Mouse (Mus musculus): ENCODE measurements around the gene Med19. TPM values are rescaled to one million over a fixed set of nuclear protein-coding genes. Genes with fewer than 3 reads are reported as not detected.
"Not testable (repeated sequence)": the region's sequence is repeated elsewhere in the genome, so short reads cannot be mapped to it uniquely, and the experiment has no call there.

Gene Med19
- total RNA-seq, 4 experiments from 2014 or later = 21.1 to 30.7 (median 26.0) TPM

GRCm38 (mm10) chr2:84669828-84670568, 8.2 kb upstream of the Med19 start:
- peak; percentile 31 for DNase-seq

- DNase-seq = peak; percentile 70
Observed at GRCm38 (mm10) chr2:84670569-84670933, 7.7 kb upstream of the Med19 start, which contains the start of gene Selenoh. Gene Selenoh (minus strand): TSS chr2:84670770.

GRCm38 (mm10) chr2:84671535-84671934, 6.7 kb upstream of the Med19 start:
- not testable (repeated sequence) for DNase-seq

GRCm38 (mm10) chr2:84677270-84677967, 783 bp upstream of the Med19 start:
- no peak for DNase-seq

- no peak for DNase-seq
Observed at GRCm38 (mm10) chr2:84679016-84679415, 814 bp downstream of the Med19 start, which contains the start of gene Tmx2. Gene Tmx2 (minus strand): TSS chr2:84679140.

- DNase-seq = no peak
Observed at GRCm38 (mm10) chr2:84682605-84683183, 4.5 kb downstream of the Med19 start.

- no peak for DNase-seq
Observed at GRCm38 (mm10) chr2:84688080-84688844, 10.1 kb downstream of the Med19 start.

- no peak for DNase-seq
Observed at GRCm38 (mm10) chr2:84690050-84690449, 11.8 kb downstream of the Med19 start.

- no peak for DNase-seq
Observed at GRCm38 (mm10) chr2:84695007-84695695, 16.9 kb downstream of the Med19 start.

GRCm38 (mm10) chr2:84703497-84703896, 25.3 kb downstream of the Med19 start:
- DNase-seq = no peak

GRCm38 (mm10) chr2:84704329-84704728, 26.1 kb downstream of the Med19 start:
- no peak for DNase-seq

GRCm38 (mm10) chr2:84705295-84705694, 27.1 kb downstream of the Med19 start:
- DNase-seq = no peak

GRCm38 (mm10) chr2:84707523-84707922, 29.3 kb downstream of the Med19 start:
- DNase-seq = no peak

GRCm38 (mm10) chr2:84711898-84712297, 33.7 kb downstream of the Med19 start:
- DNase-seq = no peak

GRCm38 (mm10) chr2:84714422-84714810, 36.2 kb downstream of the Med19 start:
- DNase-seq = no peak

GRCm38 (mm10) chr2:84714811-84715561, 36.8 kb downstream of the Med19 start, which contains the start of gene Zdhhc5:
Gene Zdhhc5 (minus strand): TSS chr2:84715180.
- DNase-seq = peak; percentile 98

GRCm38 (mm10) chr2:84715562-84716361, 37.6 kb downstream of the Med19 start:
- DNase-seq = peak; percentile 89

GRCm38 (mm10) chr2:84716423-84717355, 38.5 kb downstream of the Med19 start:
- DNase-seq = no peak

GRCm38 (mm10) chr2:84717357-84717756, 39.2 kb downstream of the Med19 start:
- no peak for DNase-seq

Data from adrenal gland, adult 8-10 months (tissue).